Mouse (Mus musculus) CH12.LX (cell line): ENCODE results near the gene Ddr1. TPM values are rescaled to one million over a fixed set of nuclear protein-coding genes. Genes with fewer than 3 reads are reported as not detected.

Source experiments
- DNase-seq: peaks from one replicate; pipeline ENCODE4 v3.0.0-alpha.2; 2013; ENCODE audit errors: extremely low read depth
- H3K27ac ChIP-seq: 2 replicates; pipeline ENCODE4 v1.5.1; 2012; ENCODE audit warnings: low read depth, mild to moderate bottlenecking, control low read depth, moderate library complexity; ENCODE audit not compliant: insufficient read depth
- H3K27me3 ChIP-seq: replicated peaks from 2 replicates; pipeline ENCODE3; 2012; ENCODE audit warnings: inconsistent platforms
- H3K36me3 ChIP-seq, 2 experiments: replicated peaks in 1 of 2; 2 replicates each; pipeline versions ENCODE3 to v1.6.1; 2012; ENCODE audit warnings: inconsistent platforms in 1 of 2, low read length in 1 of 2, mild to moderate bottlenecking in 1 of 2, mixed read lengths in 1 of 2, moderate library complexity in 1 of 2; ENCODE audit not compliant: control insufficient read depth in 1 of 2, insufficient read depth in 1 of 2
- H3K4me1 ChIP-seq, 2 experiments: 2 replicates each; pipeline ENCODE4 v1.6.1; 2012; ENCODE audit warnings: inconsistent platforms in 1 of 2, moderate library complexity in 1 of 2; ENCODE audit not compliant: insufficient read depth in 2 of 2, control insufficient read depth in 1 of 2
- H3K4me2 ChIP-seq: 2 replicates; pipeline ENCODE4 v1.6.1; 2012; ENCODE audit warnings: low read depth, mild to moderate bottlenecking, control low read depth; ENCODE audit not compliant: poor library complexity, insufficient read depth, severe bottlenecking
- H3K4me3 ChIP-seq, 3 experiments: fragments of 150-350 bp in 1 of 3; sonication (generic) in 1 of 3; replicated peaks in 1 of 3; 2 replicates each; pipeline versions ENCODE3 to v1.5.1; 2011 to 2012; ENCODE audit warnings: low read depth in 2 of 3, low read length in 2 of 3, mild to moderate bottlenecking in 2 of 3, moderate library complexity in 2 of 3, control low read depth in 1 of 3, improper control_type of control experiment in 1 of 3, inconsistent platforms in 1 of 3, mixed read lengths in 1 of 3; ENCODE audit not compliant: poor library complexity in 1 of 3
- H3K79me2 ChIP-seq: replicated peaks from 2 replicates; pipeline ENCODE4 v1.6.1; 2012; ENCODE audit warnings: mild to moderate bottlenecking, moderate library complexity; ENCODE audit not compliant: control insufficient read depth, poor library complexity, insufficient read depth, severe bottlenecking; ENCODE audit errors: extremely low read depth
- H3K9ac ChIP-seq: 2 replicates; pipeline ENCODE4 v1.6.1; 2012; ENCODE audit warnings: low read depth, mild to moderate bottlenecking, control low read depth, moderate library complexity; ENCODE audit not compliant: insufficient read depth
- H3K9me3 ChIP-seq: replicated peaks from 2 replicates; pipeline ENCODE3; 2012; ENCODE audit warnings: low read length, inconsistent platforms, mixed read lengths
- BHLHE40 ChIP-seq: IDR thresholded peaks from 2 replicates; pipeline ENCODE4 v1.6.1; 2011; ENCODE audit warnings: mild to moderate bottlenecking, low read depth, low read length, improper control_type of control experiment
- CHD2 ChIP-seq: IDR thresholded peaks from 2 replicates; pipeline ENCODE4 v1.6.1; 2011; ENCODE audit warnings: low read length, improper control_type of control experiment
- CTCF ChIP-seq, 2 experiments: IDR thresholded peaks in 1 of 2; conservative IDR thresholded peaks in 1 of 2; 2 replicates each; pipeline ENCODE4 v1.5.1; 2011 to 2012; ENCODE audit warnings: low read depth in 2 of 2, low read length in 2 of 2, improper control_type of control experiment in 1 of 2, inconsistent platforms in 1 of 2, mild to moderate bottlenecking in 1 of 2, moderate library complexity in 1 of 2
- E2F4 ChIP-seq: IDR thresholded peaks from 2 replicates; pipeline ENCODE4 v1.6.1; 2011; ENCODE audit warnings: low read depth, low read length, improper control_type of control experiment; ENCODE audit not compliant: insufficient replicate concordance
- ELF1 ChIP-seq: IDR thresholded peaks from 2 replicates; pipeline ENCODE4 v1.6.1; 2014; ENCODE audit warnings: low read depth, mild to moderate bottlenecking, inconsistent platforms, low read length, improper control_type of control experiment
- EP300 ChIP-seq: IDR thresholded peaks from 2 replicates; pipeline ENCODE4 v1.6.1; 2011; ENCODE audit warnings: low read length, improper control_type of control experiment
- GABPA ChIP-seq: IDR thresholded peaks from 2 replicates; pipeline ENCODE4 v1.6.1; 2012; ENCODE audit warnings: low read depth, low read length, improper control_type of control experiment, inconsistent platforms; ENCODE audit not compliant: insufficient replicate concordance
- HCFC1 ChIP-seq: IDR thresholded peaks from 2 replicates; pipeline ENCODE4 v1.6.1; 2012; ENCODE audit warnings: low read depth, mild to moderate bottlenecking, inconsistent platforms, low read length, improper control_type of control experiment
- IRF4 ChIP-seq: IDR thresholded peaks from 2 replicates; pipeline ENCODE4 v1.6.1; 2014; ENCODE audit warnings: low read depth, mild to moderate bottlenecking, inconsistent platforms, low read length, improper control_type of control experiment
- JUN ChIP-seq: IDR thresholded peaks from 2 replicates; pipeline ENCODE4 v1.6.1; 2011; ENCODE audit warnings: low read depth, mild to moderate bottlenecking, low read length, improper control_type of control experiment, moderate library complexity; ENCODE audit not compliant: insufficient read depth
- JUND ChIP-seq: conservative IDR thresholded peaks from 2 replicates; pipeline ENCODE4 v1.6.1; 2011; ENCODE audit warnings: low read depth, low read length, improper control_type of control experiment
- KAT2A ChIP-seq: IDR thresholded peaks from 2 replicates; pipeline ENCODE4 v1.6.1; 2012; ENCODE audit warnings: low read length, improper control_type of control experiment, inconsistent platforms; ENCODE audit not compliant: insufficient replicate concordance
- MAX ChIP-seq: IDR thresholded peaks from 2 replicates; pipeline ENCODE4 v1.6.1; 2011; ENCODE audit warnings: low read length, improper control_type of control experiment
- MAZ ChIP-seq: IDR thresholded peaks from 2 replicates; pipeline ENCODE4 v1.6.1; 2012; ENCODE audit warnings: low read depth, mild to moderate bottlenecking, inconsistent platforms, low read length, improper control_type of control experiment, moderate library complexity
- MYC ChIP-seq: IDR thresholded peaks from 2 replicates; pipeline ENCODE4 v1.6.1; 2011; ENCODE audit warnings: low read depth, mild to moderate bottlenecking, improper control_type of control experiment, low read length
- NRF1 ChIP-seq: IDR thresholded peaks from 2 replicates; pipeline ENCODE4 v1.6.1; 2014; ENCODE audit warnings: low read depth, mild to moderate bottlenecking, inconsistent platforms, low read length, improper control_type of control experiment, moderate library complexity
- POLR2A ChIP-seq: IDR thresholded peaks from 2 replicates; pipeline ENCODE4 v1.6.1; 2011; ENCODE audit warnings: low read depth, mild to moderate bottlenecking, improper control_type of control experiment, low read length
- POLR2AphosphoS2 ChIP-seq: IDR thresholded peaks from 2 replicates; pipeline ENCODE4 v1.6.1; 2011; ENCODE audit warnings: low read depth, low read length, improper control_type of control experiment
- RAD21 ChIP-seq: IDR thresholded peaks from 2 replicates; pipeline ENCODE4 v1.6.1; 2011; ENCODE audit warnings: low read depth, mild to moderate bottlenecking, low read length, improper control_type of control experiment, moderate library complexity
- TBP ChIP-seq: conservative IDR thresholded peaks from 2 replicates; pipeline ENCODE4 v1.6.1; 2011; ENCODE audit warnings: low read depth, low read length, improper control_type of control experiment
- TCF12 ChIP-seq: IDR thresholded peaks from 2 replicates; pipeline ENCODE4 v1.6.1; 2014; ENCODE audit warnings: low read depth, mild to moderate bottlenecking, inconsistent platforms, low read length, improper control_type of control experiment
- USF2 ChIP-seq: conservative IDR thresholded peaks from 2 replicates; pipeline ENCODE4 v1.6.1; 2011; ENCODE audit warnings: low read depth, low read length, improper control_type of control experiment
- ZC3H11A ChIP-seq: IDR thresholded peaks from 2 replicates; pipeline ENCODE4 v1.6.1; 2012; ENCODE audit warnings: low read depth, mild to moderate bottlenecking, inconsistent platforms, low read length, improper control_type of control experiment
- ZMIZ1 ChIP-seq: IDR thresholded peaks from 2 replicates; pipeline ENCODE4 v1.6.1; 2012; ENCODE audit warnings: low read depth, mild to moderate bottlenecking, inconsistent platforms, low read length, improper control_type of control experiment
- ZNF384 ChIP-seq: IDR thresholded peaks from 2 replicates; pipeline ENCODE4 v1.6.1; 2012; ENCODE audit warnings: low read depth, low read length, improper control_type of control experiment, inconsistent platforms
- dilution Hi-C: fragments of 300-500 bp; cut with MboI; formaldehyde crosslinking; loops from 2 replicates; pipeline ENCODE4 v1.14.3; 2020; ENCODE audit warnings: low sequenced_read_pairs; ENCODE audit not compliant: extremely low pct_unique_long_range_greater_than_20kb, extremely low pct_ligation_motif_present
- in situ Hi-C: fragments of 300-500 bp; cut with MboI; formaldehyde crosslinking; loops from 3 replicates; pipeline ENCODE4 v1.14.3; 2019; ENCODE audit warnings: low sequenced_read_pairs, low pct_ligation_motif_present, low pct_unique_long_range_greater_than_20kb, mixed read lengths
- polyA plus RNA-seq: library from polyadenylated mRNA; unstranded; fragments of >175 nt; gene quantifications from 2 replicates; pipeline ENCODE4 v1.2.1, GENCODE M21; 2012; ENCODE audit warnings: low read depth; ENCODE audit not compliant: insufficient read length
- total RNA-seq, 2 experiments: library from RNA; depleted of rRNA; stranded (reverse); fragments of 300-350 nt in 1 of 2; fragments of >200 nt in 1 of 2; gene quantifications; 2 replicates each; pipeline ENCODE4 v1.2.3; 2012 to 2014

Ddr1 gene
- total and polyA plus RNA-seq, 3 experiments = 0.83 to 3.6 (median 3.1) TPM

- no peak overlapping the region for H3K27ac ChIP-seq
- in situ Hi-C loops = no loop called here
- H3K27me3 ChIP-seq = peaks cover 28% of the 10 kb centered on the region
- no peak overlapping the region for H3K4me3 ChIP-seq
- DNase-seq = peak; percentile 73
- TF ChIP-seq CTCF (conservative IDR thresholded peaks at IDR 0.05 in 1 of 2, IDR thresholded peaks at IDR 0.05 in 1 of 2; ENCODE audit: low read depth in 2 of 2, low read length in 2 of 2) (no peak), ZMIZ1 (no peak), JUN (no peak), MAZ (no peak), KAT2A (no peak), NRF1 (no peak), POLR2A (peak; percentile 35; the same call in 1 of the 2 replicates), ZNF384 (no peak), IRF4 (no peak), MAX (no peak; the same call in 1 of the 2 replicates), EP300 (no peak), E2F4 (no peak), ZC3H11A (no peak), JUND (no peak), POLR2AphosphoS2 (no peak), RAD21 (no peak), ELF1 (peak; percentile 73), HCFC1 (no peak), CHD2 (peak; percentile 98), BHLHE40 (no peak), GABPA (no peak), USF2 (no peak), TBP (peak; percentile 60; the same call in 1 of the 2 replicates), MYC (peak; percentile 25; the same call in 1 of the 2 replicates), TCF12 (no peak)
- dilution Hi-C loops = no loop called here
- no peaks in the 10 kb centered on the region for H3K79me2 ChIP-seq
- peaks cover 7 to 14% of the 10 kb centered on the region in 2 experiments for H3K4me1 ChIP-seq
- H3K9ac ChIP-seq = peak overlapping the region; percentile 73
- peak overlapping the region; percentile 67 for H3K4me2 ChIP-seq
- no peaks in the 10 kb centered on the region for H3K9me3 ChIP-seq
- no peaks in the 10 kb centered on the region for H3K36me3 ChIP-seq
Observed at GRCm38 (mm10) chr17:35638475-35639190, 65.8 kb downstream of the Ddr1 start.
